Mouse (Mus musculus): ENCODE measurements at regions not wholly inside any gene's neighbourhood (a gene's known extent, or its start where the extent isn't known, plus 50 kb on each side); places are given as distances from the start of the nearest gene placed in this dataset.
A peak's percentile ranks its signal among the peaks of the same experiment; 100 is the strongest.

- no peak for DNase-seq (ENCODE audit: low spot score)
Measured at GRCm38 (mm10) chr1:169051085-169051862, 480.0 kb downstream of the Nuf2 start.

GRCm38 (mm10) chr1:169049846-169050245, 481.4 kb downstream of the Nuf2 start:
- no peak for DNase-seq (ENCODE audit: low spot score)

DNA sequence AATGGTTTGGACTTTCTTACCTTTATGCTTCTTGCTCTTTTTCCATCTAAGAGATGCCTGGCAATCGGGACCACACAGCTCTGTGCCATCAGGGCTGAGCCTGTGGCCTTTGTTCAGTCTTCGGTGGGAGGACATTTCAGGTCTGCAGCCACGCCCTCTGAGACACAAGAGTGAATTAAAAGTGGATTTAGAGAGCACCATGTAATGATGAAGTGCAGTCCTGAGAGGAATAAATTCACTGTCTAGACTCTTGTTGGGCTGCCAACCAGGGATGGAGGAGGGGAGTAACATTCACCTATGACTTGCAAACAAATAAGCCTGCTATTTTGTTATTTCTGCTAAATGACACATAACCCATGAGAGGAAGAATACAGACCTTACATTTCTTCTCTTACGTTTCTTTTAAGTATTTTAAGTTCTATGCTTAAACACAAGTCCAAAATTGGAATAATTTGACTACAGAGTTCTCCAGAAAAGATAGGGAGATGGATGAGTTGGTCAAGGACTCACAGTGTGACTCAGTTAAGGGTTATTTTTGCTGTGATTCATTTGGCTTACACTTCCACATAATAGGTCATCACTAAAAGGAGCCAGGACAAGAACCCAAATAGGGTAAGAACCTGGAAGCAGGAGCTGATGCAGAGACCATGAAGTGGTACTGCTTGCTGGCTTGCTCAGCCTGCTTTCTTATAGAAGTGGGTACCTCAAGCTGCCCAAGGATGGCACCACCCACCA, 484.3 kb downstream of the Nuf2 start:
- no peak for DNase-seq (ENCODE audit: low spot score)

DNA sequence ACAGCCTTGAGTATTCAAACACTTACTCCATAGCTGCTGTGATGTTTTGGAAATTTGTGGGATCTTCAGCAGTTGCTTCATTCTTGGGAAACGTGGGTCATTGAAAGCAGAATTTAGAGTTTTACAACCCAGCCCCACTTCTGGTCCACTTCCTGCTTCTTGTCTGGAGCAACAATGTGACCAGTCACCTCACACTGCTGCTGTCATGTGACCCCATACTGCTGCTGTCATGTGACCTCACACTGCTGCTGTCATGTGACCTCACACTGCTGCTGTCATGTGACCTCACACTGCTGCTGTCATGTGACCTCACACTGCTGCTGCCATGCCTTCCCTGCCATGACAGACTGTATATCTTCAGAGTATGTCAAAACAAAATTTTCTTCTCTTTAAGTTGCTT, 497.7 kb downstream of the Nuf2 start:
- no peak for DNase-seq (ENCODE audit: low spot score)

GRCm38 (mm10) chr1:169031849-169032542, 499.3 kb downstream of the Nuf2 start:
- DNase-seq (ENCODE audit: low spot score): no peak

- no peak for DNase-seq (ENCODE audit: low spot score)
Measured at GRCm38 (mm10) chr1:169027706-169028105, 503.6 kb downstream of the Nuf2 start.

DNA sequence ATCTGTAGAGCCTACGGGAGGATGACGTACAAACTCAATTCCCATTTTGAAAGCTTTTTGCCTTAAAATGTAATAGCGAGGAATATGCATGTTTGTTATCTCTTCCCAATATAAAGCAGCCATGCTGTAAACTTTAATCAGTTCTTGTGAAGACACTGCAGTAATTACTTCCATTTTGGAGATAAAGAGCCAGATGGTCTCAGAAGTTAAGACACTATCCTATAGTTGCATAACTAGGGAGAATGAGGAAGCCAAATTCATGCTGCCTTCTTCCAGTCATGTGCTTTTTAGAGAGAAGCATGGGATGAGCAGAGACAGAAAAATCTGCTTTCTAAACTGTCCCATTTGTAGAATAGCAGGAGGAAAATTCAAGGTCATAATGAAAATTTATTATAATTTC, 504.0 kb downstream of the Nuf2 start:
- no peak for DNase-seq (ENCODE audit: low spot score)

GRCm38 (mm10) chr1:169024531-169024930, 506.7 kb downstream of the Nuf2 start:
- DNase-seq (ENCODE audit: low spot score): no peak

DNA sequence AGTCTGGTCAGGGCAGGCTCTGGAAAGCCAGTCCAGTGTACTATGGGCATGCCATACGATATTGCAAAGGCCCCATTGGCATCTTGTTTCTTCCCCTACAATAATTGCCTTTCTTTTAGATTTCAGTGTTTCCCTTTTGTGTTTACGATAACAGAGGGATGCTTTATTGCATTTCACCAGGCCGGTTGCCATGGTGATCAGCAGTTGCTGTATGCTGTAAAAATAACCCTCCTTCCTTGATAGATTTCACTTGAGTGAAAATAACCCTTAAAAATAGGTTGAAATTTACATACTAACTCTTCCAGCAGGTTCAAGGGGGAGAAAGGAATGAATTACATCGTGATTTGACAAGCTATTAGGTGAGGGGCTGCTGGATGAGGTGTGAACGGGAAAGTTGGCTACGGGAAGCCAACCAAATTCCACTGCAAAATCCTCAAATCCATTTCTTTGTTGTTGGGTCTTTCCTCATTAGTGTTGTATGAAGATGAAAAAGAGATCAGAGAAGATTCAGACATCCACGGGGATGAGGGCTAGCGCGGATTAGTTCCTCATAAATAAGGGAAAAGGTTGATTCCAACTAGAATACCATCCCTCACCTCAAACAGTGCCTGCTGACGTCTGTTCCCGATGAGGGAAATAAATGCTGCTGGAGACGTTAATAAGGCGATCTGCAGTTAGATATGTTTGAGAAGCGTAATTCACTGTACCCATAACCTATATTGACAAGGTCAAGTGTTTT, 539.6 kb downstream of the Nuf2 start:
- DNase-seq (ENCODE audit: low spot score): no peak

DNA sequence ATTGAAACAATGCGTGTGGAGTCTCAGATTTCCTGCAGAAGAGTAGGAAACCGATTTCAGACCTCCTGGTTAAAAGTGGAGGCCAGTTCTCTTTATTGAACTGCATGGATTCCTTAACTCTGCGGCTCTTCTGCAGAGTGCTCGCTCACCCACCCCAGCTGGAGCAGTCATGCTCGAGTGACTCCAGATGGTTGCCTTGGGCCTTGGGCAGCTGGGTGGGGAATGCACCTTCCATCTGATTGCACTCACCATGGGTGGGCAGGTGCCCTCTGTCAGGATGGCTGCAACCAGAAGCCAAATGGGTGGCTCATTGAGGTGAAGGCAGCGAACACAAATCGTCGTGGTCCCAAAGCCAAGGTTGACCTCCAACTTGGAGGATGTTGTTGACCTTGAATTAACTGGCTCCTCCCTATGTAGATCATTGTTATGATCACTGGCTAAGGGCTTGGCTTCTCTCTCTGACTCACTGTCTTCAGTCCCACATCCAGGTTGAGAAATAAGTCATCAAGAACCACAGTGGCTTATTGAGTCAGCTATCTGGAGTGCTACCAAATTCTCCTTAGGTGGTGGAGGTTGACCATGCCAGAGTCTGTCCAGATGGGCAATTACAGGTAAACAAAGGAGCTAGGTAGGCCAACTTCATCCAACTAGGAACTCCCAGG, 543.1 kb upstream of the Pbx1 start:
- DNase-seq (ENCODE audit: low spot score): no peak

GRCm38 (mm10) chr1:168969402-168969801, 537.3 kb upstream of the Pbx1 start:
- DNase-seq (ENCODE audit: low spot score): peak; percentile 1

DNA sequence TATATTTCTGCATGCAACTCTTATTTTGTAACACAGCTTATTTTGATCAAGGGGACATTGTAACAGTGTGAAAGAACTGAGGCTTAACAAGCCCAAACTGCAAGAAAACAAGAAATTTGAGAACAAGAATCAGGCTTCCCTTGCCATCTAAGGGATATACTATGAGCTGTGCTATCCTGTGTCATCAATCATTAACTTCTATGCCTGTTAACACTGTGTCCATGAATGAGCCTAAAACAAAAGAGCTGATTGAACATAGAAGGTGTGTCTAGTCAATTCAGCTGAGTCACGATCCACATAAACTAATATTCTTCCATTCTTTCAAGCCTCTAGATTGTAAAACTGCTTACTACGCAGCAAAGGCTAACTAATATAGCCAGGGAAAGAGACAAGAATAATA, 535.3 kb upstream of the Pbx1 start:
- DNase-seq (ENCODE audit: low spot score): no peak

DNA sequence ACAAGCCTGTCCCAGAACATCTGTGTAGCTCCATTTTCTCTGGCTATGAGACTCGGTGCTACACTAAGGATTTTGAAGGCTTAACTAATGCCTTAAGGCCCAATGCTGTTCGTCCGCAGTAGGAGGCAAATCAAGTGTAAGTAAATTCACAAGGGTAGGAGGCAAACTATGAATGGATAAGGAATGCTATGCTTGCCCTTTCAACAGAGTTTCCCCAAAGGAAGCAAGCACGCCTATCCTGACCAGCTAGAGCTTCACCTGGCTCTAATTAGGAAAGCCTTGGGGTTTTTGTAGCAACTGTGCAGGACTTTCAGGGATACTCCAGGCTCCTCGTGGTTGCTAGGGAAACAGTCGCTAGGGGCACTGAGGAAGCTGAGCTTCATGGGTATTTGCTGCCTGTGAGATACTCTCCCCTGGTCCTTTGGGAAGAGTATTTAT, 532.4 kb upstream of the Pbx1 start:
- no peak for DNase-seq (ENCODE audit: low spot score)

- no peak for DNase-seq (ENCODE audit: low spot score)
Measured at GRCm38 (mm10) chr1:168950947-168951346, 518.9 kb upstream of the Pbx1 start.

DNA sequence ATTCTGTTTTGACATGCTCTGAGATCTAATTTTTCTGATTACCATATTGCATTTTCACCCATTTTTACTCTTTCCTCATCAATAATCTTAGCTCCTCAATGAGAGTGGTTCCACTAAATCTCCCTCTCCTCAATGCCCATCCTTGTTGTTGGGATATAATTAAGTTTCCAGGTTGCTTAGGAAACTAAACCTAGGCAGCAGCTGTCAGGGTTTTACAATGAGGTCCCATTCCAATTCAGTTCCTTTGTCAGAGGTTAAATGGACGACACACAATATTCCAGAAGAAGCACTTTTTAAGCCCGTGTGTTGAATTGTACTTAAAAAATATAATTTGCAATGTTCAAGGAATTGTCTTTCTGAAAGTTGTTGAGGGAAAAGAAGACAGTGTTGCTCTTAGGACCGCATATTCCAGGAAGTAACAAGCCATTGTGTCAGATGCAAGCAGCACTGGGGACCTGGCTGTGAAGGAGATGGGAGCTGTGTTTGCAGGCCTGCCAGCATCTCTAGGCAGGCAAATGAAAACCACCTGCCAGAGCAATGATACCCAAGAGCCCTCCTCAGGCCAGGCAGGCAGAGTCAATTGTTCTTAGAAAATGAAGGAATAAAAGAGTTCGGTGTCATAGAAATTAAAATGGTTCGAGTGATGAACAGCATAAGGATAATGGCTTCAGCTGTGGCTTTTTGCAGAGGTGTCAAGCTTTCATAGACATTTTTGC, 492.2 kb upstream of the Pbx1 start:
- DNase-seq (ENCODE audit: low spot score): no peak

DNA sequence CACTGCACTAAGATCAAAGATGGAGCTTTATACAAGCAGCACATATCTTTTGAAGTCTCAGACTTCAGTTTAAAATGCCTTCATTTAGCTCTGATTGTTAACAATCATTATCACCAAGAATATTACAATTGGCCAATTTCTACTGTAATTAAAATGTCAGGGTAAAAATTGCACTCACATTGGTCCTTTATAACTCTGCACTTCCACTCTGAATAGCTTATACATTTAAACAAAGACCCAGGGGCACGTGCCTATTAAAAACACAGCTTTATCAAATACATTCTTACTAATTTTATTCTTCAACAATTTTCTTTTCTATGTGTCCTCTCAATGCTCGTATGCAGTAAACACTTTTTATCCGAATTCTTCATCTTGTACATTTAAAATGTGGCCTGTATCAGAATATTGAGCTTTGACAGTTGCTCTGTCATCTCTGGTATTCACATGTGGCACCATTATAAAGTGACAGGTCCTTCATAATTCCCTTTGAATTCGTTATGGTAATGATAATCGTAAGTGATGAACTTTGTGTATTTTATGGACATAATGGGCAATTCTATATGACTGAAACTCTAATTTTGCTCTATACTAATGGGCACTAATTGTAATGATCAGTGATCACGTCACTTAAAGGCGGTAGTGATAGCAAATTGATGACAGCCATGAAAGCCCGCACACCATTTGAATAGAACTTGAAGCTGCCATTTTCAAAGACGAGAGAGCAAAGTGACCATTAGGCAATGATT, 486.4 kb upstream of the Pbx1 start:
- no peak for DNase-seq (ENCODE audit: low spot score)

DNA sequence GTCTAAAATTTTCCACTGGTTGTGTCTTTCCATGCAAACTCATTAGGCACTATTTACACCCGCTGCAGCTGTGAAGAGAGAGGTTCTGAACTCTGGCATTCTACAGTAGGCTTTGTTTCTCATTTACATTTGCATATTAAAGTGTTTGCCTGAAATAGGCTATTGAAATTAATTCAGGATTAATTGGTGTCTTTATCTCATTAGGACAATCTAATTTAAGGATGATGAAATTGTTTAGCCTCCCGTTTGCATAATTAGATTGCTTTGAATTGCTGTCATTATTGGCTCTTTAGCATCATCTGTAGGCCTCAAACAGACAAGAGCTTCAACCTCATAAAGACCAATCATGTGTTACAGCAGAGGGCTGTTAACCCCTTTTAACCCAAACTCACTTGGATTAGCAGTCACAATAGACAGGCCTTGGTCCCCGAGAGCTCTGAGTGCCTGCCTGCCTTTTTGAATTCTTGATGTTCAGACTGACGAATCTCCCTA, 476.7 kb upstream of the Pbx1 start:
- DNase-seq (ENCODE audit: low spot score): no peak

DNA sequence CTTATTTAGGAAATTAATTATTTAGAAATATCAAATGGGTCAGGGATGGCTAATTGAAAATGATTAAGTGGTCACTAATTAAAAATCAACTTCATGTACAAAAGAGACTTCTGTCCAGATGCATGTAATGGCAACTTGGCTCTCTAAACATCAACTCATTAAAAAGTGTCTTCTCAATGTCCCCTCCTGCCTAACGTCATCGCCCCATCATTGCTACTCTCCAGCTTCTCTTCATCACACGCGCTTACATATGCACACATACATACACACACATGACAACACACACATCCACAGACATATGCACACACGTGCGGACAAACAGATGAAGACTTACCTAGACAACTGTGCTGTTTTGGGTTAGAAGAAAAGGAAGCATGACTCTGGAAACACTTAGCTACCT, 476.1 kb upstream of the Pbx1 start:
- DNase-seq (ENCODE audit: low spot score): no peak

DNA sequence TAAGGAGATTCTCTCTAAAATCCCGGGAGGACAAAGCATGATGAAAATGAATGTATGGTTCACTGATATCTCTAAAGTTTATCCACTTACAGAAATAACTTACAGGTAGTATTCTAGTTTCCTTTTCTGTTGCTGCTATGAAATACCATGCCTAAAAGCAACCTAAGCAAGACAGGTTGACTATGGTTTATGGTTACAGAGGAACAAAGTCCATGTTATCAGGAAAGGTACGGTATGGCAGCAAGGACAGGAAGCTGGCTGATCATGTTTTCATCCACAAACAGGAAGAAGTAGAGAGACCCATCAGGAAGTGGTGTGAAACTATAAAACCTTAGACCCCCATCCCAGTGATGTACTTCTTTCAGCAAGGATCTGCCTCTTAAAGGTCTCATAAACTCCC, 466.4 kb upstream of the Pbx1 start:
- DNase-seq (ENCODE audit: low spot score): no peak

GRCm38 (mm10) chr1:168861577-168861976, 429.5 kb upstream of the Pbx1 start:
- no peak for DNase-seq (ENCODE audit: low spot score)
